Mouse (Mus musculus): Measurements from ENCODE around the gene Jak2. TPM values are rescaled to one million over a fixed set of nuclear protein-coding genes. Genes with fewer than 3 reads are reported as not detected.

Gene Jak2
- polyA plus RNA-seq, 1 experiment = 1.7 TPM

DNA sequence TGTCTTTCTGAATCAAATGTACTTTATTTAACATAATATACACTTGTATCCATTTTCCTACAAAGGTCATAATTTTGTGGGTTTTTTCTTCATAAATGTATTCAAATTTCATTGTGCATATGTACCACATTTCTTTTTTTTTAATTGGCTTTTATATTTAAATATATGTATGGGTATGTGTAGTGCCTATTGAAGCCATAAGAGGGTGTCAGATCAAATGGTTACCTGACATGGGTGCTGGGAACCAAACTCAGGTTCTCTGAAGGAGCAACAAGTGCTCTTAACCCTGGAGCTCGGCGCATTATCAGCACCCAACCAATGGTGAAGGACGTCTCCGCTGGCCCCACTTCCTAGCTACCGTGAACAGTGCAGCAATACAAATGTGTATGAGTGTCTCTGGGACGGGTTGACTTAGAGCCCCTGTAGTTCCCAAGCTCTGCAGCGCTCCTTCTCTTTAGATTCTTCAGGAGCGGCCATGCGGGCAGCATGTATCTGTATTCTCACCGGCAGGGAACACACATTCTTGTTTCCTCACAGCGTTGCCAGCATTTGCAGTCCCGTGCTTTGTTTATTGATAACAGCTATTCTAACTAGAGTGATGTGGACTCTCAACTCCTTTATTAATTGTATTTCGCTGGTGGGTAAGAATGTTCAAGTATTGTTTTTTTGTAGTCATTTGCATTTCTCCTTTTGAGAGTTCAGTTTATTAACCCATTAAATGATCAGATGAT lies 75.4 kb downstream of the Jak2 start:
- TF ChIP-seq CTCF (IDR thresholded peaks at IDR 0.05; ENCODE audit: control insufficient read depth, insufficient read depth, insufficient replicate concordance, low read depth, low read length) (no peak), POLR2A (IDR thresholded peaks at IDR 0.05; ENCODE audit: control insufficient read depth, low read depth, low read length) (no peak)
- Histone ChIP-seq H3K27me3 (ENCODE audit: control insufficient read depth, insufficient read depth, low read length) (no peaks in the 10 kb centered on the region), H3K27ac (ENCODE audit: control insufficient read depth, insufficient read depth, low read depth, low read length) (no peak overlapping the region), H3K4me1 (ENCODE audit: control insufficient read depth, insufficient read depth, low read length) (peaks cover 6% of the 10 kb centered on the region), H3K4me3 (ENCODE audit: control insufficient read depth, low read depth, low read length) (no peak overlapping the region), H3K36me3 (ENCODE audit: control insufficient read depth, insufficient read depth, low read length) (no peaks in the 10 kb centered on the region; the same call in 1 of the 2 replicates)

DNA sequence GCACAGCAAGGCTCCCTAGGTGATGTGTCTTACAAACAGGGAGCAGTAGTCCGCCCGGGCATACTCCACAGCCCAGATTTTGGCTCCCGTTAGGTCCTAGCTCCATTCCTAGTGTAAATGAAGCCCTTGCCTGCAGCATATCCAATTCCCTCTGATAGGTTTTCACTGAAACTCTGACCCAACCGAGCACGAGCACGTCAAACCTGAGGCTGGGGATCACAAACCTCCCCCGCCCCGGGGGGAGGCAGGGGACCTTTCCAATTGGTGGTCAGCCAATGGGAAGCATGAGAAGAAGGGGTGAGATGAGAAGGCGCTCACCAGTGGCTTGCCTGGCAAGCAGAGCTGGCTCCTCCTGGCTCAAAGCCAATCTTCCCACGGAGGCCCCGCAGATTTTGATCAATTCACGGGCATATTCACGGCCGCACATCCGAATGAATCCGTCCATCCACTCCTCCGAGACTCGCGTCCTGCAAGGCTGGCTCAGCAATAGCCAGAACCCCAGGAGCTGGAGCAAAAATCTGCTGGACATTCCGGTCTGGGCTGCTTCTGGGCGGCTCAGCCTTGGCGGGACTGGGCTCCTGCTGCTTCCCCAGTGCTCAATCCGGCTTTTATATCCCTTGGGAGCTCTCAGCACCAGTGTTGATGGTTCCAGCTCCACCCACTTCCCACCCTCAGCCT lies 82.6 kb downstream of the Jak2 start, which contains the start of gene Rln1:
Rln1 (minus strand) TSS at position 603 of the 678 bp plus-strand sequence.
- Histone ChIP-seq H3K4me3 (ENCODE audit: control insufficient read depth, low read depth, low read length) (peak within 1 kb of the TSS; percentile 3; the same call in 1 of the 2 replicates), H3K36me3 (ENCODE audit: control insufficient read depth, insufficient read depth, low read length) (no peaks in the 10 kb centered on the region), H3K27ac (ENCODE audit: control insufficient read depth, insufficient read depth, low read depth, low read length) (no peak within 1 kb of the TSS), H3K4me1 (ENCODE audit: control insufficient read depth, insufficient read depth, low read length) (peaks cover 3% of the 10 kb centered on the region; the same call in 1 of the 2 replicates), H3K27me3 (ENCODE audit: control insufficient read depth, insufficient read depth, low read length) (no peaks in the 10 kb centered on the region)
- no peak for TF ChIP-seq CTCF (IDR thresholded peaks at IDR 0.05; ENCODE audit: control insufficient read depth, insufficient read depth, insufficient replicate concordance, low read depth, low read length)
- TF ChIP-seq POLR2A (IDR thresholded peaks at IDR 0.05; ENCODE audit: control insufficient read depth, low read depth, low read length) = no peak

DNA sequence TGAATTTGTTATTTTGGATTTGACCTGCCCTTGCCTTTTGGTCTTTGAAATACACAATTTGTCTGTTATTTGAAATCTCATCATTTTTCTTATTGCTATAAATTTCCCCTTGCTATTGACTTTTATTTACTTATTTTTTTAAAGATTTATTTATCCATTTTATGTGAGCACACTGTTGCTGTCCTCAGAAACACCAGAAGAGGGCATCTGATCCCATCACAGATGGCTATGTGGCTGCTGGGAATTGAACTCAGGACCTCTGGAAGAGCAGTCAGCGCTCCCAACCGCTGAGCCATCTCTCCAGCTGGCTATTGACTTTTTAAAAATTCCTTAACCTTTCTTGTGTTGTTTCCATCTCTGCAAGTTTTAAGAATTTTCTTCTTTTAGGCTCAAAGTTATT lies 85.0 kb downstream of the Jak2 start:
- Histone ChIP-seq H3K4me1 (ENCODE audit: control insufficient read depth, insufficient read depth, low read length) (peaks cover 3% of the 10 kb centered on the region; the same call in 1 of the 2 replicates), H3K4me3 (ENCODE audit: control insufficient read depth, low read depth, low read length) (no peak overlapping the region), H3K27me3 (ENCODE audit: control insufficient read depth, insufficient read depth, low read length) (no peaks in the 10 kb centered on the region), H3K27ac (ENCODE audit: control insufficient read depth, insufficient read depth, low read depth, low read length) (no peak overlapping the region), H3K36me3 (ENCODE audit: control insufficient read depth, insufficient read depth, low read length) (no peaks in the 10 kb centered on the region)
- TF ChIP-seq POLR2A (IDR thresholded peaks at IDR 0.05; ENCODE audit: control insufficient read depth, low read depth, low read length) (no peak), CTCF (IDR thresholded peaks at IDR 0.05; ENCODE audit: control insufficient read depth, insufficient read depth, insufficient replicate concordance, low read depth, low read length) (no peak)

DNA sequence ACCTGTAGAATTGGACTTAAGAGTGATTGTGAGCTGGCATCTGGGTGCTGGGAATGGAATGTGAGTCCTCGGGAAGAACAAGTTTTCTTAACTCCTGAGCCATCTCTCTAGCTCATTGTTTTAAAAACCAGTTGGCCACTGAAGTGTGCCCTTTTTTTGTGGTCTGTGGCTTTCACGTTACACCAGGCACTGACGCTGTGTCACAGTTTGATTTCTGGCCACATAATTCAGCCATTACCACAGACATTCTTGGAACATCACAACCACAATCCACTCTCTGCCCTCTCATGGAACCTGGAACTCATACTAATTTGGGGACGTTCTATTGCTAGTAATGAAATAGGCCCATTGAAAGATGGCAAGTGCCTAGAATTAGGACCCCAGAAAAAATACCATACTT lies 89.4 kb downstream of the Jak2 start:
- H3K27me3 ChIP-seq (ENCODE audit: control insufficient read depth, insufficient read depth, low read length) = no peaks in the 10 kb centered on the region
- H3K4me1 ChIP-seq (ENCODE audit: control insufficient read depth, insufficient read depth, low read length) = no peaks in the 10 kb centered on the region
- no peak for TF ChIP-seq CTCF (IDR thresholded peaks at IDR 0.05; ENCODE audit: control insufficient read depth, insufficient read depth, insufficient replicate concordance, low read depth, low read length)

DNA sequence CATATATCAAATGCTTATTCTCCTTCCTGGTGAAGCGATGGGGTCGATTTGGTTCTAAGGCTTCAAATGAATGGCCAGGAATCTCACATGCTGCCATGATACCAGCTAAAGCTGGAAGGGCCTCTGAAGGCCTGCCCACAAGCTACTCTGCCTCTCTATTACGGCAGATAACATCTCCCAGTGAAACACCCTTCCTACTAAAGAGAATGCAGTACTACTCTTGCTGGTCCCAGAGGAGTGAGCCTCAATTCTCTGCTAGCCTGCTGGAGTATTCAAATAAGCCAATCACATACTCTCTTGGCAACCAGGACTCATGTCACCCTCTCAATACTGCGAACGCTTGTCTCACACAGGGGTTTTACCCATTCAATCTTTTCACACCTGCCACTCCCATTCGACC lies 90.7 kb downstream of the Jak2 start:
- Histone ChIP-seq H3K27ac (ENCODE audit: control insufficient read depth, insufficient read depth, low read depth, low read length) (no peak overlapping the region), H3K4me1 (ENCODE audit: control insufficient read depth, insufficient read depth, low read length) (no peaks in the 10 kb centered on the region), H3K27me3 (ENCODE audit: control insufficient read depth, insufficient read depth, low read length) (no peaks in the 10 kb centered on the region), H3K4me3 (ENCODE audit: control insufficient read depth, low read depth, low read length) (no peak overlapping the region), H3K36me3 (ENCODE audit: control insufficient read depth, insufficient read depth, low read length) (no peaks in the 10 kb centered on the region)
- TF ChIP-seq POLR2A (IDR thresholded peaks at IDR 0.05; ENCODE audit: control insufficient read depth, low read depth, low read length) (no peak), CTCF (IDR thresholded peaks at IDR 0.05; ENCODE audit: control insufficient read depth, insufficient read depth, insufficient replicate concordance, low read depth, low read length) (no peak)

More for the DNA sequence above, 89.4 kb downstream of the Jak2 start:
- Histone ChIP-seq H3K4me3 (ENCODE audit: control insufficient read depth, low read depth, low read length) (no peak overlapping the region), H3K36me3 (ENCODE audit: control insufficient read depth, insufficient read depth, low read length) (no peaks in the 10 kb centered on the region), H3K27ac (ENCODE audit: control insufficient read depth, insufficient read depth, low read depth, low read length) (no peak overlapping the region)

DNA sequence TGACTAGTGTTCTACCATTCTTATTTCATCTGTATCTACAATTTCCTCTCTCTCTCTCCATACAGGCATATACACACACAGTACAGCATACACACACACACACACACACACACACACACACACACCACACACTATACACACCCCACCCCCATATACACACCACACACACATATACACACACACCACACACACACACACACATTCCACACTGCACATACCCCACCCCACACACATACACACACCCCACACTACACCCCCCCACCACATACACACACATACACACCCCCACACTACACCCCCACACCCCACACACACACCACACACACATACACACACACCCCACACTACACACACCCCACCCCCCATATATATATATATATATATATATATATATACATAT lies 93.2 kb downstream of the Jak2 start:
- Histone ChIP-seq H3K27me3 (ENCODE audit: control insufficient read depth, insufficient read depth, low read length) (no peaks in the 10 kb centered on the region), H3K4me3 (ENCODE audit: control insufficient read depth, low read depth, low read length) (no peak overlapping the region), H3K27ac (ENCODE audit: control insufficient read depth, insufficient read depth, low read depth, low read length) (no peak overlapping the region), H3K4me1 (ENCODE audit: control insufficient read depth, insufficient read depth, low read length) (no peaks in the 10 kb centered on the region), H3K36me3 (ENCODE audit: control insufficient read depth, insufficient read depth, low read length) (no peaks in the 10 kb centered on the region)
- TF ChIP-seq CTCF (IDR thresholded peaks at IDR 0.05; ENCODE audit: control insufficient read depth, insufficient read depth, insufficient replicate concordance, low read depth, low read length) (no peak), POLR2A (IDR thresholded peaks at IDR 0.05; ENCODE audit: control insufficient read depth, low read depth, low read length) (no peak)

DNA sequence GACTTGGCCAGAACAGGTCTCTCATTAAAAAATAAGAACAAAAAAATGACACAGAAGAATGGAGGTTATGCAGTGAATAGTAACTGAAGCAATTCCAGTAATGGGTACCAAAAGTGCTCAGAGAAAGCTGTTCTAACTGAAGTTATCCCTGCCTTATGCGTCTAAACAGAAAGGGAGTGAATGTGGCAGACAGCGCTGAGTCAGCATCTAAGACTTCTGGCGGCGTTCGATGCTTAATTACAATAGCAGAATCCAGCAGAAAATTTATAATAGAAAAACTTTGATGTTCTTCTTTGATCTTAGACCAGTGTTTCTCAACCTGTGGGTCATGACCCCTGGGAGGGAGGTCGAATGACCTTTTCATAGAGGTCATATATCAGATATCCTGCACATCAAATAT lies 94.0 kb downstream of the Jak2 start:
- no peak for TF ChIP-seq CTCF (IDR thresholded peaks at IDR 0.05; ENCODE audit: control insufficient read depth, insufficient read depth, insufficient replicate concordance, low read depth, low read length)
- TF ChIP-seq POLR2A (IDR thresholded peaks at IDR 0.05; ENCODE audit: control insufficient read depth, low read depth, low read length) = no peak
- Histone ChIP-seq H3K27me3 (ENCODE audit: control insufficient read depth, insufficient read depth, low read length) (no peaks in the 10 kb centered on the region), H3K4me1 (ENCODE audit: control insufficient read depth, insufficient read depth, low read length) (no peaks in the 10 kb centered on the region), H3K4me3 (ENCODE audit: control insufficient read depth, low read depth, low read length) (no peak overlapping the region), H3K36me3 (ENCODE audit: control insufficient read depth, insufficient read depth, low read length) (no peaks in the 10 kb centered on the region), H3K27ac (ENCODE audit: control insufficient read depth, insufficient read depth, low read depth, low read length) (no peak overlapping the region)

Measured in testis, adult 2 months (tissue).